Mouse (Mus musculus): Measurements from ENCODE around the gene Wdtc1. TPM values are rescaled to one million over a fixed set of nuclear protein-coding genes. Genes with fewer than 3 reads are reported as not detected.

Gene Wdtc1
- polyA plus RNA-seq, 1 experiment from 2014 or later: 17.2 TPM

- 62% methylated on average over 10 of the region's 10 CpGs for WGBS
- Histone ChIP-seq H3K4me1 (peaks cover 45% of the 10 kb centered on the region), H3K4me2 (replicated peaks) (no peak overlapping the region), H3K4me3 (replicated peaks) (no peak overlapping the region), H3K36me3 (peaks cover 56% of the 10 kb centered on the region), H3K9ac (no peak overlapping the region), H3K27ac (replicated peaks) (no peak overlapping the region; the same call in 1 of the 2 replicates), H3K9me3 (replicated peaks) (no peaks in the 10 kb centered on the region), H3K27me3 (no peaks in the 10 kb centered on the region)
- ATAC-seq (ENCODE audit: insufficient number of reproducible peaks, low FRiP score, low TSS enrichment, low read depth): no peak
These were observed 55.9 kb downstream of the Wdtc1 start for GRCm38 (mm10) chr4:133297360-133297759.

- H3K9ac ChIP-seq: no peak overlapping the region
- ATAC-seq (ENCODE audit: insufficient number of reproducible peaks, low FRiP score, low TSS enrichment, low read depth): no peak
- whole genome bisulfite sequencing: 45% methylated on average over 11 of the region's 11 CpGs
These were observed 59.2 kb downstream of the Wdtc1 start for GRCm38 (mm10) chr4:133294084-133294483.

GRCm38 (mm10) chr4:133292901-133293843 lies 60.1 kb downstream of the Wdtc1 start:
- no peak overlapping the region for H3K4me2 ChIP-seq (replicated peaks)

More at GRCm38 (mm10) chr4:133294084-133294483, 59.2 kb downstream of the Wdtc1 start:
- Histone ChIP-seq H3K36me3 (peaks cover 37% of the 10 kb centered on the region), H3K4me2 (replicated peaks) (no peak overlapping the region), H3K4me1 (peaks cover 40% of the 10 kb centered on the region), H3K27ac (replicated peaks) (no peak overlapping the region), H3K9me3 (replicated peaks) (no peaks in the 10 kb centered on the region), H3K27me3 (no peaks in the 10 kb centered on the region), H3K4me3 (replicated peaks) (no peak overlapping the region)

GRCm38 (mm10) chr4:133292405-133292804 lies 60.9 kb downstream of the Wdtc1 start:
- no peaks in the 10 kb centered on the region for H3K9me3 ChIP-seq (replicated peaks)
- peaks cover 23% of the 10 kb centered on the region for H3K4me1 ChIP-seq
- no peaks in the 10 kb centered on the region for H3K27me3 ChIP-seq
- H3K4me2 ChIP-seq (replicated peaks): no peak overlapping the region
- no peak overlapping the region for H3K4me3 ChIP-seq (replicated peaks)
- H3K36me3 ChIP-seq: peaks cover 37% of the 10 kb centered on the region
- H3K9ac ChIP-seq: no peak overlapping the region
- no peak overlapping the region for H3K27ac ChIP-seq (replicated peaks)
- no peak for ATAC-seq (ENCODE audit: insufficient number of reproducible peaks, low FRiP score, low TSS enrichment, low read depth)
- 81% methylated on average over 4 of the region's 4 CpGs for WGBS

More at GRCm38 (mm10) chr4:133292901-133293843, 60.1 kb downstream of the Wdtc1 start:
- H3K27ac ChIP-seq (replicated peaks): no peak overlapping the region
- peaks cover 30% of the 10 kb centered on the region for H3K4me1 ChIP-seq
- ATAC-seq (ENCODE audit: insufficient number of reproducible peaks, low FRiP score, low TSS enrichment, low read depth): no peak
- no peaks in the 10 kb centered on the region for H3K9me3 ChIP-seq (replicated peaks)
- WGBS: 34% methylated on average over 24 of the region's 24 CpGs
- peaks cover 37% of the 10 kb centered on the region for H3K36me3 ChIP-seq
- no peak overlapping the region for H3K9ac ChIP-seq
- no peak overlapping the region for H3K4me3 ChIP-seq (replicated peaks)
- H3K27me3 ChIP-seq: no peaks in the 10 kb centered on the region

GRCm38 (mm10) chr4:133291255-133291654 lies 62.0 kb downstream of the Wdtc1 start:
- WGBS: 95% methylated on average over 1 of the region's 1 CpGs
- ATAC-seq (ENCODE audit: insufficient number of reproducible peaks, low FRiP score, low TSS enrichment, low read depth): no peak
- H3K27me3 ChIP-seq: no peaks in the 10 kb centered on the region
- peaks cover 16% of the 10 kb centered on the region for H3K4me1 ChIP-seq
- peaks cover 27% of the 10 kb centered on the region for H3K36me3 ChIP-seq
- H3K4me2 ChIP-seq (replicated peaks): no peak overlapping the region
- no peak overlapping the region for H3K4me3 ChIP-seq (replicated peaks)
- no peak overlapping the region for H3K9ac ChIP-seq
- H3K9me3 ChIP-seq (replicated peaks): no peaks in the 10 kb centered on the region
- H3K27ac ChIP-seq (replicated peaks): no peak overlapping the region

- H3K27ac ChIP-seq (replicated peaks): no peak overlapping the region
- no peaks in the 10 kb centered on the region for H3K9me3 ChIP-seq (replicated peaks)
- no peak for ATAC-seq (ENCODE audit: insufficient number of reproducible peaks, low FRiP score, low TSS enrichment, low read depth)
- no peak overlapping the region for H3K4me3 ChIP-seq (replicated peaks)
- no peak overlapping the region for H3K4me2 ChIP-seq (replicated peaks)
- no peaks in the 10 kb centered on the region for H3K36me3 ChIP-seq
- no peak overlapping the region for H3K9ac ChIP-seq
- H3K27me3 ChIP-seq: no peaks in the 10 kb centered on the region
- WGBS: 85% methylated on average over 4 of the region's 4 CpGs
- peaks cover 14% of the 10 kb centered on the region for H3K4me1 ChIP-seq
These were observed 66.7 kb downstream of the Wdtc1 start for GRCm38 (mm10) chr4:133286476-133287077.

- Histone ChIP-seq H3K4me3 (replicated peaks) (no peak overlapping the region), H3K4me1 (peaks cover 20% of the 10 kb centered on the region), H3K9me3 (replicated peaks) (no peaks in the 10 kb centered on the region), H3K36me3 (no peaks in the 10 kb centered on the region), H3K27ac (replicated peaks) (no peak overlapping the region), H3K4me2 (replicated peaks) (no peak overlapping the region), H3K27me3 (no peaks in the 10 kb centered on the region), H3K9ac (no peak overlapping the region)
- WGBS: 86% methylated on average over 5 of the region's 5 CpGs
- ATAC-seq (ENCODE audit: insufficient number of reproducible peaks, low FRiP score, low TSS enrichment, low read depth): no peak
These were observed 67.3 kb downstream of the Wdtc1 start for GRCm38 (mm10) chr4:133285950-133286349.

- no peaks in the 10 kb centered on the region for H3K27me3 ChIP-seq
- no peak overlapping the region for H3K9ac ChIP-seq
- H3K36me3 ChIP-seq: no peaks in the 10 kb centered on the region
- peaks cover 22% of the 10 kb centered on the region for H3K4me1 ChIP-seq
- WGBS: 71% methylated on average over 3 of the region's 3 CpGs
- ATAC-seq (ENCODE audit: insufficient number of reproducible peaks, low FRiP score, low TSS enrichment, low read depth): no peak
- H3K4me2 ChIP-seq (replicated peaks): no peak overlapping the region
- H3K27ac ChIP-seq (replicated peaks): no peak overlapping the region
- H3K4me3 ChIP-seq (replicated peaks): no peak overlapping the region
- no peaks in the 10 kb centered on the region for H3K9me3 ChIP-seq (replicated peaks)
These were observed 68.0 kb downstream of the Wdtc1 start for GRCm38 (mm10) chr4:133285299-133285698.

GRCm38 (mm10) chr4:133282656-133283055 lies 70.6 kb downstream of the Wdtc1 start:
- WGBS: 15% methylated on average over 4 of the region's 4 CpGs
- H3K9me3 ChIP-seq (replicated peaks): no peaks in the 10 kb centered on the region
- no peaks in the 10 kb centered on the region for H3K36me3 ChIP-seq
- H3K9ac ChIP-seq: no peak overlapping the region
- H3K4me2 ChIP-seq (replicated peaks): no peak overlapping the region
- ATAC-seq (ENCODE audit: insufficient number of reproducible peaks, low FRiP score, low TSS enrichment, low read depth): no peak
- peak overlapping the region; percentile 91 for H3K27ac ChIP-seq (replicated peaks)
- H3K4me1 ChIP-seq: peaks cover 27% of the 10 kb centered on the region
- H3K27me3 ChIP-seq: no peaks in the 10 kb centered on the region
- no peak overlapping the region for H3K4me3 ChIP-seq (replicated peaks)

GRCm38 (mm10) chr4:133281951-133282481 lies 71.3 kb downstream of the Wdtc1 start:
- no peak overlapping the region for H3K4me3 ChIP-seq (replicated peaks)
- H3K4me2 ChIP-seq (replicated peaks): peak overlapping the region; percentile 15
- H3K9ac ChIP-seq: no peak overlapping the region
- no peaks in the 10 kb centered on the region for H3K9me3 ChIP-seq (replicated peaks)
- H3K4me1 ChIP-seq: peaks cover 27% of the 10 kb centered on the region
- ATAC-seq (ENCODE audit: insufficient number of reproducible peaks, low FRiP score, low TSS enrichment, low read depth): peak; percentile 75
- 10% methylated on average over 5 of the region's 5 CpGs for WGBS
- H3K27me3 ChIP-seq: no peaks in the 10 kb centered on the region
- H3K27ac ChIP-seq (replicated peaks): peak overlapping the region; percentile 91
- no peaks in the 10 kb centered on the region for H3K36me3 ChIP-seq

GRCm38 (mm10) chr4:133281513-133281912 lies 71.8 kb downstream of the Wdtc1 start:
- Histone ChIP-seq H3K9me3 (replicated peaks) (no peaks in the 10 kb centered on the region), H3K4me2 (replicated peaks) (peak overlapping the region; percentile 15; the same call in 1 of the 2 replicates), H3K27ac (replicated peaks) (peak overlapping the region; percentile 91), H3K4me3 (replicated peaks) (no peak overlapping the region), H3K4me1 (peaks cover 31% of the 10 kb centered on the region), H3K36me3 (no peaks in the 10 kb centered on the region), H3K9ac (no peak overlapping the region), H3K27me3 (no peaks in the 10 kb centered on the region)
- ATAC-seq (ENCODE audit: insufficient number of reproducible peaks, low FRiP score, low TSS enrichment, low read depth): no peak
- 31% methylated on average over 7 of the region's 7 CpGs for WGBS
